Mouse (Mus musculus) intestine, embryonic 15.5 days (tissue): Measurements from ENCODE around the gene Vps13d. TPM values are rescaled to one million over a fixed set of nuclear protein-coding genes. Genes with fewer than 3 reads are reported as not detected.

Source experiments
- ATAC-seq: fragments of 200-750 bp; cut with Nextera tagmentation; 2 replicates; pipeline ENCODE4 v1.8.0; 2017; ENCODE audit warnings: moderate TSS enrichment, moderate library complexity
- H3K27ac ChIP-seq: fragments of 300-500 bp; sonication (generic); 2 replicates; pipeline ENCODE4 v1.5.1; 2015; ENCODE audit warnings: mild to moderate bottlenecking, inconsistent platforms
- H3K27me3 ChIP-seq: fragments of 300-500 bp; sonication (generic); replicated peaks from 2 replicates; pipeline ENCODE4 v1.6.1; 2015; ENCODE audit warnings: inconsistent platforms
- H3K36me3 ChIP-seq: fragments of 300-500 bp; sonication (generic); 2 replicates; pipeline ENCODE4 v1.6.1; 2015; ENCODE audit warnings: inconsistent platforms
- H3K4me1 ChIP-seq: fragments of 300-500 bp; sonication (generic); replicated peaks from 2 replicates; pipeline ENCODE4 v1.6.1; 2015; ENCODE audit warnings: inconsistent platforms
- H3K4me2 ChIP-seq: fragments of 300-500 bp; sonication (generic); replicated peaks from 2 replicates; pipeline ENCODE4 v1.6.1; 2015; ENCODE audit warnings: mild to moderate bottlenecking, inconsistent platforms
- H3K4me3 ChIP-seq: fragments of 300-500 bp; sonication (generic); replicated peaks from 2 replicates; pipeline ENCODE4 v1.5.1; 2015; ENCODE audit warnings: inconsistent platforms
- H3K9ac ChIP-seq: fragments of 300-500 bp; sonication (generic); 2 replicates; pipeline ENCODE4 v1.6.1; 2015; ENCODE audit warnings: inconsistent platforms
- H3K9me3 ChIP-seq: fragments of 300-500 bp; sonication (generic); 2 replicates; pipeline ENCODE4 v1.6.1; 2016; ENCODE audit warnings: inconsistent platforms
- whole genome bisulfite sequencing: fragments of 180-500 bp; shearing (Covaris S2); methylation state at CpG from one replicate; pipeline ENCODE4 v1.1.7; 2015; 5-methylcytosine and 5-hydroxymethylcytosine counted together
- polyA plus RNA-seq: library from polyadenylated mRNA; unstranded; fragments of >200 nt; fragmentation: Nextera tagmentation; extraction: Ambion mirVana; gene quantifications from 2 replicates; pipeline ENCODE4 v1.2.1, GENCODE M21; 2015

Vps13d gene
- polyA plus RNA-seq, 1 experiment from 2014 or later: 10.1 TPM

DNA sequence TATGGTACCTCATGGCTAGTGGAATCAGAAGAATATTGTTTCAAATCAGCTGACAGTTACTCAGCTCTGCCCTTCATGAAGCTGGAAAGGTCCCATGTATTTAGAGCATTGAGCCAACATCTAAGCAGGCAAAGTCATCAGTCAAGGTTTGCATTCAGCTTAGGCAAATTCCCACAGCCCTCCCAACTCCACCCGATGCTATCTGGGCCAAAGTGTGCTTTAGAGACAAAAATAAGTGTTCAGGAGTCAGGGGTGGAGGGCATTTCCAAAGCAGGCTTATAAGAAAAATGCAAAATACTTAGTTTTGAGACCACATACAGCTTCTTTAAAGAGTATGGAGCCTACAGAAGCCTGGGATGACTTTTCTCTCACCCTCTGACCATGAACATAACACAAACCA, 95.5 kb downstream of the Vps13d start:
- H3K4me2 ChIP-seq: no peak overlapping the region
- no peaks in the 10 kb centered on the region for H3K27me3 ChIP-seq
- no peaks in the 10 kb centered on the region for H3K9me3 ChIP-seq
- no peak overlapping the region for H3K4me3 ChIP-seq
- 81% methylated on average over 1 of the region's 1 CpGs for WGBS
- peaks cover 24% of the 10 kb centered on the region for H3K36me3 ChIP-seq
- no peak overlapping the region for H3K27ac ChIP-seq
- H3K9ac ChIP-seq: no peak overlapping the region
- ATAC-seq: no peak
- H3K4me1 ChIP-seq: no peaks in the 10 kb centered on the region

DNA sequence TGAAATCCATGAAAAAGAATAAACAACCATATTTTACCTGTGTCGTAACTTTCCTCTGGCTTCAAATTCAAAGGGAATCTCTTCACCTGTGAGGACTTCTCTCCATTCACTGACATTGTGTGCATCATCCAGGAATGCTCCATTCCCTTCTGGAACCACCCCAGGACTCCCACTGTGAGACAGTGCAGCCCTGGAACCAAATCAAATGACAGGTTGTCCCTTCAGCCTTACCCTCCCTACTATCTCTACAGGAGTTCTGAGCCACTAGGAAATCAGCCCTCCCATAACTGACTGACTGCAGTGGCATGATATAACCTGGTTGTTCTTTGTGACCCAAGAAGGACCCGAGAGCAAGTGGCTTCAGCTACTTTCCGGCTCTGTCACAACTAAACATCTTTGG, 96.8 kb downstream of the Vps13d start:
- H3K9ac ChIP-seq: no peak overlapping the region
- 94% methylated on average over 3 of the region's 3 CpGs for WGBS
- H3K27ac ChIP-seq: no peak overlapping the region
- H3K4me2 ChIP-seq: no peak overlapping the region
- H3K36me3 ChIP-seq: peaks cover 21% of the 10 kb centered on the region
- no peaks in the 10 kb centered on the region for H3K4me1 ChIP-seq
- no peak for ATAC-seq
- no peaks in the 10 kb centered on the region for H3K27me3 ChIP-seq
- no peaks in the 10 kb centered on the region for H3K9me3 ChIP-seq
- no peak overlapping the region for H3K4me3 ChIP-seq

DNA sequence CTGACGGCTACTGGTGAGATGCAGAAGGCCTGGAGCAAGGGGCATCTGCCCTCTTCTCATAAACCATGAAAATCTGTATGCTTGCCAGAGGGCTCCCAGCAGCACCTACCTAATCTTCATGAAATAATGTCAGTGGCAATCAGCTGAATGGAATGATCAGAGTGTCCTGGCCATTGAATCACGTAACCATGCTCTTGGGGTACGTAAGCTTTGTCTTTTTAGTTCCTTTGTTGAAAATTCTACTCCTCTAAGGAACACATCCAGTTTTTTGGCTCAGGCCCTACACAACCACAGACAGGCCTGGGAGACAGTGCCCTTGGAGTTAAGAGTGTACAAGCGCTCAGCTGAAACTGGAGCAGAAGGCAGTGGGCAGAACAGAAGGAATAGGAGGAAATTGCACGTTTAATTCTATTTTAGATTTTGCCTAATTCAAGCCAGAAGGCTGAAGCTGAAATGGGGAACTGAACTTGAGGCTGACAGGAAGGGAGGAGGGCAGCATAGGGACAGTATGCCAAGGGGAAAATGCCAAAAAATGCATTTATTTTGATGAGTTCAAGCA, 98.2 kb downstream of the Vps13d start:
- Histone ChIP-seq H3K36me3 (peaks cover 20% of the 10 kb centered on the region), H3K4me3 (no peak overlapping the region), H3K27ac (no peak overlapping the region), H3K9me3 (no peaks in the 10 kb centered on the region), H3K4me2 (no peak overlapping the region), H3K27me3 (no peaks in the 10 kb centered on the region), H3K4me1 (no peaks in the 10 kb centered on the region), H3K9ac (no peak overlapping the region)
- ATAC-seq: no peak
- 85% methylated on average over 5 of the region's 5 CpGs for WGBS

DNA sequence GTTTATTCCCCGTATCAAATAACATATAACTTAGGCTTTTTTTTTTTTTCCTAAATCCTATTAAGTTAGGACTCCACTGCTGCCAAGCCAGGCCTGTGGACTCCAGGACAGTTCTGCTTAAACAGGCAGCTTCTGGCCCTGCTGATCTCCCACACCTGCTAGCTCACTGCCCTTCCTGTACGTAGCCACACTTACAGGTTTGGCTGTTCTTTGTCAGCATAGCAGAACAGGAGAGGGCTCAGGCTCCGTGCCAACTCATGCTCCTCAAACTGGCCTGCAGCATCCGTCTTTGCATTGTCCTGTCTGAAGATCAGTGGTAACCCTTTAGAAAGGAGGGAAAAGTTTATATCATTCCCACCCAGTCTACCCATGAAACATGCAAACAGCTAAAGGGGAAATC, 108.3 kb downstream of the Vps13d start:
- H3K36me3 ChIP-seq: peaks cover 6% of the 10 kb centered on the region; the same call in 1 of the 2 replicates
- ATAC-seq: no peak
- H3K4me2 ChIP-seq: no peak overlapping the region
- H3K4me1 ChIP-seq: no peaks in the 10 kb centered on the region
- WGBS: 56% methylated on average over 4 of the region's 4 CpGs
- no peaks in the 10 kb centered on the region for H3K9me3 ChIP-seq
- H3K9ac ChIP-seq: no peak overlapping the region
- H3K4me3 ChIP-seq: no peak overlapping the region
- no peak overlapping the region for H3K27ac ChIP-seq
- H3K27me3 ChIP-seq: no peaks in the 10 kb centered on the region

DNA sequence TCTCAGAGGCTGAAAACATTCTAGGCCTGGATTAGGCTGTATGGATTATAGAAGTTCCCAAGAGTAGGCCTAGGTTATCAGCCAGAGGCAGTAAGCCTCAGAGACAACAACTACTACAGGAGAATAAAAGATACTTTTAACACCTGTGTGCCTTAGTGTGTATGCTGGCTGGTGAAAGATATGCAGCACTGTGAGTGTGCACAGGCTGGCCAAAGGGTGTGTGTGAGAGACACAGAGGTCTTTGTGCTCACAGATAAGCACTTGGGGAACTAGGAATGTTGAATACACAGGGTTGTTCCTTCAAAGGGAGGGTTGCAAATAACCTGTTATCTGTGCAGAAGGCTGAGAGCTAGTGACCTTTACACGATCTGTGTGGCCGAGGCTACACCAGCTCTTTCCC, 115.5 kb downstream of the Vps13d start:
- peaks cover 24% of the 10 kb centered on the region for H3K36me3 ChIP-seq

DNA sequence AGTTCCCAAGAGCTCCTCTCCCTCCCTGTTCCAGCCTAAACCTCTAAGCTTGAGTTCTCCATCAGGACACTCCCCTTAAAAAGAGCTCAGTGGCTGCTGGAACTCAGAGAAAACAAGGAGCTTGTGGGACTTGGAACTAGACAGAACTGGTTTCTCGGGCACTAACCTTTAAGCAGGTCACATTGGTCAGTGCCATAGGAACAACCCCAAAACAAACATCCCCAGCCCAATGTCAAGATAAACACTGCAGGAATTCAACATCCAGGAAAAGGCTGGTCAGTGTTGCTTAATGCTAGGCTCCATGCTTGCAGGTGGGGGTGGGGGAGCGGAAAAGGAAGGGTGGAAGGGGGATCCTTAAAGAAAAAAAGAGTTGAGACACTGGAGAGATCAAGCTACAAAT, 120.5 kb downstream of the Vps13d start:
- Histone ChIP-seq H3K4me1 (no peaks in the 10 kb centered on the region), H3K9me3 (no peaks in the 10 kb centered on the region), H3K4me3 (no peak overlapping the region), H3K4me2 (no peak overlapping the region), H3K36me3 (peaks cover 29% of the 10 kb centered on the region), H3K9ac (no peak overlapping the region), H3K27ac (no peak overlapping the region), H3K27me3 (no peaks in the 10 kb centered on the region)
- no peak for ATAC-seq
- WGBS: 62% methylated on average over 2 of the region's 2 CpGs

More for the DNA sequence above, 115.5 kb downstream of the Vps13d start:
- Histone ChIP-seq H3K4me1 (no peaks in the 10 kb centered on the region), H3K27me3 (no peaks in the 10 kb centered on the region), H3K9ac (no peak overlapping the region), H3K4me2 (no peak overlapping the region), H3K9me3 (no peaks in the 10 kb centered on the region), H3K4me3 (no peak overlapping the region), H3K27ac (peak overlapping the region; percentile 40; the same call in 1 of the 2 replicates)
- ATAC-seq: peak; percentile 92
- WGBS: 47% methylated on average over 2 of the region's 2 CpGs

DNA sequence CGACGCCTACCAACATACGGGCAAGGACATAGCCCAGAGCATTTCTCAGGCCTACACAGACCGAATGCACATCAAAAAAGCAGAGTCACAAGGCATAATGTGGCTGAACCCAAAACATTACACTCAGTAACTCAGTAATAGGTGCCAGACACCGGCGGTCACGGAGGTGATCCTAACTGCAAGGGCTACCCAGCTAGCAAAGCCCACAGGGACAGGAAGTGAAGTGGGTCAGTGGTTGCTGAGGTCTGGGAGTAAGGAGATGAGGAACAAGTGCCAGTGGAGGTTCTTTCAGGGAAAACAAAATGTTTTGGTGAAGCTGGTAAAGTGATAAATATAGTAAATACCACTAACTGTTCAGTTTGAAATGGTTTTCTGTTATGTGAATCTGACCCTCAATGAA, 121.1 kb downstream of the Vps13d start:
- 89% methylated on average over 7 of the region's 7 CpGs for WGBS
- ATAC-seq: no peak
- Histone ChIP-seq H3K4me1 (no peaks in the 10 kb centered on the region), H3K27ac (no peak overlapping the region), H3K4me3 (no peak overlapping the region), H3K36me3 (peaks cover 25% of the 10 kb centered on the region), H3K9me3 (no peaks in the 10 kb centered on the region), H3K27me3 (no peaks in the 10 kb centered on the region), H3K9ac (no peak overlapping the region), H3K4me2 (no peak overlapping the region)

DNA sequence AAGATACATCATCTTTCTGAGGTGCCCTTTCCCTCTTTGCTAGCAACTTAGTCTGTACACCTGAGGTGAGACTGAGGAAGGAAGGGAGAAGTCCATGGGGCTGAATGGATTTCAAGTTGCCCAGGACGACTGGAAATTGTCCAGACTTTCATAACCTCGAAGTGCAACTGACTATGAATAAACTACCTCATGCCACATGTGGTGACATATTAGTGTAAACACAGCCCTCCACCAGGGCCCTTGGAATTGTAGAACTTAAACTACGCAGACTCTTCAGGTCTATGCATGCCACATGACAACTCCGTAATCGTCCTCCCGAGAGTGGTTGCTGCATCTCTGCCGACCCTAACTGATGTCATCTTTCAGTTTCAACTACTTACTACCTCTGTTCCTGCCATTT, 122.9 kb downstream of the Vps13d start:
- no peak overlapping the region for H3K4me3 ChIP-seq
- no peak overlapping the region for H3K9ac ChIP-seq
- H3K27me3 ChIP-seq: no peaks in the 10 kb centered on the region
- ATAC-seq: no peak
- H3K9me3 ChIP-seq: no peaks in the 10 kb centered on the region
- no peak overlapping the region for H3K27ac ChIP-seq
- peaks cover 22% of the 10 kb centered on the region for H3K36me3 ChIP-seq
- WGBS: 65% methylated on average over 7 of the region's 7 CpGs
- no peak overlapping the region for H3K4me2 ChIP-seq
- H3K4me1 ChIP-seq: no peaks in the 10 kb centered on the region

DNA sequence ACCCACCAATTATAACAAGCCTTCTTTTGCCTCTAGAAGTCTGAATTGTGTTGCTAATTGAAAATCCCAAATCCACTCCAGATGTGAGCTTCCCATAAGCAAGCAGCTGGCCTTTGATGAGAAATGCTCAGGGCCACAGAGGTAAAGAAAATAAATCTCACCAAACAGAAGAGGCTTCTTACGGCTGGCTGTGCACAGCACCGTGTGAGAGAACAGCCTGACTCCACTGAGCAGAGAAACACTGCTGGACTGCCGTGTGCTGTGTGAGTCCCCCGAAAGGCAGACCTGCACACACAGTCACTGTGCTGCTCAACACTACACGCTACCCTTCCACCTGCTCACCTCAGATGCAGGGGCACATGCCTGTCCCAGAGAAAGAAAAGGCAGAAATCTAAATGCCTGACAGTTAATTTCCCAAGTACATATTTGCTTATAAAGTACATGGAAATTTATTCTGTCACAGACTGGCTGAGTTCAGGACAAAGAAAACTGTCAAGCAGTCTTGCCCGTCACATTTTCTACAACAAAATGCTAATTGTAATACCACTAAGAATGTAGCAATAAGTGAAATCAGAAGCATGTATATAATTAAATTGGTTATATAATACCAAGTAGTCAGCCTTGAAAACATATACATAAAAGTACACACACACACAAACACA, 127.7 kb downstream of the Vps13d start:
- no peaks in the 10 kb centered on the region for H3K27me3 ChIP-seq
- H3K27ac ChIP-seq: no peak overlapping the region
- H3K9ac ChIP-seq: no peak overlapping the region
- ATAC-seq: no peak
- peaks cover 16% of the 10 kb centered on the region for H3K36me3 ChIP-seq
- H3K9me3 ChIP-seq: no peaks in the 10 kb centered on the region
- no peak overlapping the region for H3K4me3 ChIP-seq
- H3K4me1 ChIP-seq: 0 out of 2 replicates have a peak, but pooled peaks cover 3% of the 10 kb centered on the region
- no peak overlapping the region for H3K4me2 ChIP-seq
- WGBS: 59% methylated on average over 6 of the region's 6 CpGs

DNA sequence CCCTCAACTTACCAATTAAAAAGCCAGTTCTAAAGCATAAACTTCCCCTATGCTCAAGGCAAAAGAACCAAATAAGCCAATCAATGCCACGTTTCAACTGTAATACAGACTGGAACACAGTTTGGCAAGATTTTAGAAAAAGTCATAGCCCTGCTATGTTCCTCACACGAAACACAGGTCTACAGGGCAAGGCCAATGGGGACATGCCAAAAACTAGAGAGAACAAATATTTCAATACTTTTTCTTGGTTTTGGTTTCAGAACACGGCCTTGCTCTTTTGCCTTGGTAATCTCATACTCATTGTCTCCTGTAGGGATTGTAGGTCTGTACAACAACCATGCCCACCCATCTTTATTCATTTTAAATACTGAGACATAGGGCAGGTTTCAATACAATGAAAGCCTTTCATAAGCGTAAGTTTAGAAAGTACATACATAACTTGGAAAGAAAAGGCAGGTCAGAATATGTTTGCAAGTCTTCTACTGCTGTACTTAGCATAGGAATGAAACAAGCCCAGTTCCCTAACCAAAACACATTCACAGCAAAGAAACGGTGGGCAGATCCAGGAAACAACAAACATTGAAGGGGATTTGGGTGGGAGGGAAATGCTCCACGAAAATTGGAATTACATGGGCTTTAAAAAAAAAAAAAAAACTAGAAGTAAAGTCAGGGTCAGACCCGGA, 128.3 kb downstream of the Vps13d start:
- peaks cover 15% of the 10 kb centered on the region; the same call in 1 of the 2 replicates for H3K36me3 ChIP-seq

DNA sequence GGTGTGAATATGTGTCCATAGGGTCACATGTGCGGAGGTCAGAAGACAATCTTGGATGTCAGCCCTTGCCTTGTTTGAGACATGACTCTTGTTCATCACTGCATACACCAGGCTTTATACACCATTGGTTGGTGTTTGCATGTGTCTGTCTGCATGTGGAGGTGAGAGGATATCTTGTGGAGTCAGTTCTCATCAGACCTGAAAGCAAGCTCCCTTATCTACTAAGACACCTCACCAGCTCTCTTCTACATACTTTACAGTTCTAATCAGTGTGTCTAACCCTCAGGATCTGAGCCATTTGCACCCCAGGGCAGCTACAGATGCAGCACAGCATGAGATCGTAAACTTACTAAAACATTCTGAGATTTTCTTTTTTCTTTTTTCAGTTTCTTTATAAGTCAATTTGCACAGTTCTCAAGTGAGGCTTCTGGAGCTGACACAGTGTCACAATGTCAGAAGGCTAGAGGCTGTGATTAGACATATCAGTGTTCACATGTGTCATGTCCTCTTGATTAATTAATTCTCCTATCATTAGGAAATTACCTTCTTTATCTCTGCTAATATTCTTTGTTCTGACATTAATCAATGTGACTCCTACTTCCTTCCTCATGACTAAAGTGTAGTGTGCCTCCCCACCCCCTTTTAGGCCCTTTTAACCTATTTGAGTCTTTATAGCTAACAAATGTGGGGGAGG, 135.9 kb downstream of the Vps13d start:
- Histone ChIP-seq H3K27ac (no peak overlapping the region), H3K36me3 (peaks cover 15% of the 10 kb centered on the region; the same call in 1 of the 2 replicates), H3K9ac (no peak overlapping the region), H3K27me3 (no peaks in the 10 kb centered on the region; the same call in 1 of the 2 replicates), H3K9me3 (no peaks in the 10 kb centered on the region), H3K4me3 (no peak overlapping the region), H3K4me1 (no peaks in the 10 kb centered on the region), H3K4me2 (no peak overlapping the region)
- no peak for ATAC-seq
- WGBS: 92% methylated on average over 2 of the region's 2 CpGs

More for the DNA sequence above, 128.3 kb downstream of the Vps13d start:
- Histone ChIP-seq H3K9ac (no peak overlapping the region), H3K27me3 (no peaks in the 10 kb centered on the region), H3K27ac (no peak overlapping the region), H3K4me3 (no peak overlapping the region), H3K4me2 (no peak overlapping the region), H3K4me1 (0 out of 2 replicates have a peak, but pooled peaks cover 3% of the 10 kb centered on the region), H3K9me3 (no peaks in the 10 kb centered on the region)
- WGBS: 73% methylated on average over 7 of the region's 7 CpGs
- no peak for ATAC-seq

DNA sequence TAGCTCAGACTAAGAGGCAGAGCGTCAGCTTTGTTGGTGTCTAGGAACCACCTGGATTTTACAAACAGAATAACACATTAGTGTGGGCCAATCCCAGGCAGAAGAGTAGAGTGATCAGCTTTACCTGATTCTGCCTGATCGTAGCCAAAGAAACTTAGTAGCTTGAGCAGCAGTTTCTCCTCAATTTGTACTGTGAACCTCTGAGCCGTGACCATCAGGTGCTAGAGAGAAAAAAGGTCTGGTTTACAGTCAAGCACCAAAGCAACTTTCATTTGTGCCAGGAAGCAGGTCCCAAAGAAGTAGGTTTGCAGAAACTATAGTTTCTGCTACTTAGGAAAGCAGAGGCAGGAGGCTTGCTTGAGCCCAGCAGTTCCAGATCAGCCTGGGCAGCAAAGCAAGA, 138.5 kb downstream of the Vps13d start:
- WGBS: 89% methylated on average over 3 of the region's 3 CpGs
- H3K4me3 ChIP-seq: no peak overlapping the region
- peaks cover 8% of the 10 kb centered on the region; the same call in 1 of the 2 replicates for H3K36me3 ChIP-seq
- H3K27me3 ChIP-seq: no peaks in the 10 kb centered on the region; the same call in 1 of the 2 replicates
- H3K9ac ChIP-seq: no peak overlapping the region
- no peaks in the 10 kb centered on the region for H3K9me3 ChIP-seq
- H3K4me1 ChIP-seq: peaks cover 12% of the 10 kb centered on the region
- no peak for ATAC-seq
- H3K27ac ChIP-seq: no peak overlapping the region
- no peak overlapping the region for H3K4me2 ChIP-seq
